Mouse (Mus musculus) lung, embryonic 14.5 days (tissue): ENCODE results near the gene Tsc1. TPM values are rescaled to one million over a fixed set of nuclear protein-coding genes. Genes with fewer than 3 reads are reported as not detected.

ENCODE experiments used
- ATAC-seq: fragments of 200-750 bp; cut with Nextera tagmentation; 2 replicates; pipeline ENCODE4 v1.8.0; 2017; ENCODE audit warnings: mild to moderate bottlenecking, moderate TSS enrichment, moderate library complexity; ENCODE audit not compliant: insufficient read depth
- DNase-seq: peaks from one replicate; pipeline ENCODE4 v3.0.0-alpha.2; 2015
- H3K27ac ChIP-seq: fragments of 300-500 bp; sonication (generic); 2 replicates; pipeline ENCODE4 v1.5.1; 2014; ENCODE audit warnings: low read depth, mild to moderate bottlenecking, moderate library complexity
- H3K27me3 ChIP-seq: fragments of 300-500 bp; sonication (generic); 2 replicates; pipeline ENCODE4 v1.6.1; 2014; ENCODE audit warnings: low read length, control low read depth; ENCODE audit not compliant: insufficient read depth
- H3K36me3 ChIP-seq: fragments of 300-500 bp; sonication (generic); 2 replicates; pipeline ENCODE4 v1.6.1; 2014; ENCODE audit warnings: control low read depth; ENCODE audit not compliant: insufficient read depth
- H3K4me1 ChIP-seq: fragments of 300-500 bp; sonication (generic); 2 replicates; pipeline ENCODE4 v1.6.1; 2014; ENCODE audit warnings: antibody characterized with exemption, control low read depth; ENCODE audit not compliant: insufficient read depth
- H3K4me2 ChIP-seq: fragments of 300-500 bp; sonication (generic); 2 replicates; pipeline ENCODE4 v1.6.1; 2014; ENCODE audit warnings: mild to moderate bottlenecking
- H3K4me3 ChIP-seq: fragments of 300-500 bp; sonication (generic); 2 replicates; pipeline ENCODE4 v1.5.1; 2014; ENCODE audit warnings: low read depth, low read length
- H3K9ac ChIP-seq: fragments of 300-500 bp; sonication (generic); 2 replicates; pipeline ENCODE4 v1.6.1; 2014
- H3K9me3 ChIP-seq: fragments of 300-500 bp; sonication (generic); 2 replicates; pipeline ENCODE4 v1.6.1; 2016; ENCODE audit warnings: low read depth, low read length, control low read depth
- CTCF ChIP-seq: IDR thresholded peaks from 2 replicates; pipeline ENCODE4 v1.5.1; 2016; ENCODE audit warnings: antibody characterized with exemption, low read depth
- WGBS: fragments of 180-500 bp; shearing (Covaris S2); extraction: QIAGEN DNeasy Blood & Tissue Kit; methylation state at CpG from one replicate; pipeline ENCODE4 v1.1.7; 2014; 5-methylcytosine and 5-hydroxymethylcytosine counted together
- polyA plus RNA-seq: library from polyadenylated mRNA; unstranded; fragments of >200 nt; fragmentation: Nextera tagmentation; extraction: Ambion mirVana; gene quantifications from 2 replicates; pipeline ENCODE4 v1.2.1, GENCODE M21; 2014

Tsc1 gene
- polyA plus RNA-seq, 1 experiment from 2014 or later, result 22.2 TPM

DNA sequence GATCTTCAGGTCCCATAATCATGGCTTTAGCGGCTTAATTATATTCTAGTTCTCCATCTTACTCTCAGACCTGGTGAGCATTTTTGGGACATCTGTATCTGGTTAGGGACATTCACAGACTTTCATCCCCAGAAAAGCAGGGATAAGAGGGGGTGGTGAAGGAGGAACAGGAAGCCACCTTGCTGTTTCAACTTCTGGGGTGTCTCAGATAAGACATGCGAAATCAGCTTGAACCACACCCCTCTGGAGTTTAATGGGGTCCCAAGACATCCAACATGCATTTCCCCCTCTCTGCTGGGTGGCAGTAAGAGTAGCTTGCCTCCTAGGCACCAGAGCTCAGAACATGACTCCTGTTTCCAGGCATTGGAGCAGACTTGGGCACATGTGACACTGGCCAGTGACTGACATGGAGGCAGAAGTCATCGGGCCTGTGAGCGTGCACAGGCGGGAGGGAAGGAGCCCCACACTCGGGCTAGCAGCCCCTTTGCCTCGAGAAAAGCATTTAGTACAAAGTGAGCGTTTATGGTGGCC is 65.1 kb downstream of the Tsc1 start:
- no peak for DNase-seq
- H3K4me1 ChIP-seq, result no peaks in the 10 kb centered on the region
- no peak overlapping the region for H3K4me3 ChIP-seq
- no peaks in the 10 kb centered on the region for H3K27me3 ChIP-seq
- no peak for ATAC-seq
- H3K27ac ChIP-seq, result no peak overlapping the region
- H3K4me2 ChIP-seq, result no peak overlapping the region
- TF ChIP-seq CTCF, result no peak
- H3K9ac ChIP-seq, result no peak overlapping the region
- H3K36me3 ChIP-seq, result no peaks in the 10 kb centered on the region
- WGBS, result 67% methylated on average over 8 of the region's 8 CpGs
- no peaks in the 10 kb centered on the region for H3K9me3 ChIP-seq

DNA sequence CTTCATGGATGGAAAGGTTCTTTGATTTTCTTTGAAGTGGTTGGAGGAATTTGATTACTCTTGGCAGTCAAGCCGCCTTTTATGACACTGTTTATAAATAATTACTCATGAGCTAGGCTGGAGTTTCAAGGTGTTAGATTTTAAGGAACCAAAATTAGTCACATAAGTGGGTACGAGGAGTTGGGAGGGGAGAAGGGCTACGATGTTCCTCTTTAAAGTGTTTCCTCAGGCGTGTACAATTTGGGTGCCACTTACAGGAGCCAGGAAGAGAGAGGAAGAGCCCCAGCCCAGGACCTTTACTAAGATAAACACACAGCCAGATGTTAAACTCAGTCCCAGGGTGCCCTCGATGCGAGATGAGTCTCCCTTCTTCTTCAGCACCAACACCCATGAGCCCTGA is 65.8 kb downstream of the Tsc1 start:
- no peaks in the 10 kb centered on the region for H3K36me3 ChIP-seq
- 34% methylated on average over 6 of the region's 6 CpGs for WGBS
- no peak overlapping the region for H3K27ac ChIP-seq
- ATAC-seq, result no peak
- no peak for DNase-seq
- H3K4me1 ChIP-seq, result no peaks in the 10 kb centered on the region
- no peak overlapping the region for H3K4me3 ChIP-seq
- no peaks in the 10 kb centered on the region for H3K27me3 ChIP-seq
- H3K9me3 ChIP-seq, result no peaks in the 10 kb centered on the region
- no peak for TF ChIP-seq CTCF
- H3K9ac ChIP-seq, result no peak overlapping the region
- H3K4me2 ChIP-seq, result no peak overlapping the region

DNA sequence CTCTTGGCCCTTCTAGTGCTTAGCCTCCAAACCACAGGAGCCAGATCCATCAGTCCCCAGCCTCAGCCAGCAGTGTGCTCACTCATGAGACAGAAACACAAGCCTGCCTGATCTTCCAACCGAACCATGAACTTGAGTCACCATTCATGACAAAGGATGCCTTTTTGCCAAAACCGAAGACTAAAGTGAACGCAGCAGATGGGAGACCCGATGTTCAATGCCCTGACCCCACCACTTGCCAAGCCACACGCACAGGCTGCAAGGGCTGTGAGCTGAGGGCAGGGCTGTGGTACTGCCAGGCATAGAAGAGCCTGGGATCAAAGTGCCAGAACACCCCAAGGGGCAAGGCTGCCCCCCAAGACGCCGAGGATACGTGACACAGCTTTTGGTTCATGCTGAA is 72.0 kb downstream of the Tsc1 start:
- no peak for DNase-seq
- Histone ChIP-seq H3K4me3 (no peak overlapping the region), H3K4me2 (no peak overlapping the region), H3K9me3 (no peaks in the 10 kb centered on the region), H3K4me1 (no peaks in the 10 kb centered on the region), H3K36me3 (no peaks in the 10 kb centered on the region), H3K9ac (no peak overlapping the region), H3K27me3 (no peaks in the 10 kb centered on the region), H3K27ac (no peak overlapping the region)
- ATAC-seq, result no peak
- TF ChIP-seq CTCF, result no peak
- 70% methylated on average over 8 of the region's 8 CpGs for WGBS

DNA sequence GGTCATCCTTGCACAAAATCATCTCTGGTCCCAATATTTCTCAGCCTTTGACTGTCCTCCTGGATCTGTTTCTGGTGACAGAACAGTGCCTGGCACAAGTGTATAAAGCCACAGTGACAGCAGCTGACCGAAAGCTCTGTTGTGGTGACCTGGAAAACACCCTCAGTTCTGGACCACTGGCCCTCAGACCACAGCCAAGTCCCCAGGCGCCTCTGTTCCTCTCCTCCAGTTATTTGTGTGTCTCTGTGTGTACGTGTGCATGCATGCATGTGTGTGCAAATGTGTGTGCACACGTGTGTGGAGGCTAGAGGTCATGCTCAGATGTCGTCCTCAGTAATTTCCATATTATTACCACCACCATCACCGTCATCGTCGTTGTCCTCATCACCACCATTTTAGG is 81.4 kb downstream of the Tsc1 start:
- no peaks in the 10 kb centered on the region for H3K36me3 ChIP-seq
- H3K9me3 ChIP-seq, result no peaks in the 10 kb centered on the region
- ATAC-seq, result no peak
- no peak overlapping the region for H3K4me3 ChIP-seq
- TF ChIP-seq CTCF, result no peak
- no peaks in the 10 kb centered on the region for H3K4me1 ChIP-seq
- H3K9ac ChIP-seq, result no peak overlapping the region
- 88% methylated on average over 8 of the region's 8 CpGs for WGBS
- no peak overlapping the region for H3K27ac ChIP-seq
- no peak for DNase-seq
- H3K4me2 ChIP-seq, result no peak overlapping the region
- no peaks in the 10 kb centered on the region for H3K27me3 ChIP-seq

DNA sequence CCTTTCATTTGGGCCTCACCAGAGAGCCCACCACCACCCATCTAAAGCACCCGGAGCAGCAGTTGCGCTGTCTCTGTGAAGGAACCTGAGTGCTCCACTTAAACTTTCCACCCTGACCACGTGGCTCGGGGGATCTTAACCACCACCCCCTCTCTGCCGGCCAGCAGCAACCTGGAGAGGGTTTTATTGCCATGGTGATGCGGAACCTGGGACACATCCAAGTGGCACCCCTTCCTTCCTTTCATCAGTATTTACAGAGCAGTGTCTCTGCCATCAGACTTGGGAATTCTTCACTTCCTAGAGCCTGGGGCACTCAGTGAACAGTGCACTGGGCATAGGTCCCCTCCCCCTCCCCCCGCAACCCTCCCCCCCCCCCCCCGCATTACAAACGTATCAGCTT is 82.9 kb downstream of the Tsc1 start:
- no peaks in the 10 kb centered on the region for H3K4me1 ChIP-seq
- TF ChIP-seq CTCF, result no peak
- no peaks in the 10 kb centered on the region for H3K36me3 ChIP-seq
- DNase-seq (peak; percentile 65), ATAC-seq (peak; percentile 75)
- H3K4me3 ChIP-seq, result no peak overlapping the region
- no peaks in the 10 kb centered on the region for H3K9me3 ChIP-seq
- no peaks in the 10 kb centered on the region for H3K27me3 ChIP-seq
- H3K4me2 ChIP-seq, result 0 out of 2 replicates have a peak overlapping the region, but pooled peaks have one; percentile 10
- 47% methylated on average over 9 of the region's 9 CpGs for WGBS
- H3K9ac ChIP-seq, result no peak overlapping the region
- no peak overlapping the region for H3K27ac ChIP-seq

DNA sequence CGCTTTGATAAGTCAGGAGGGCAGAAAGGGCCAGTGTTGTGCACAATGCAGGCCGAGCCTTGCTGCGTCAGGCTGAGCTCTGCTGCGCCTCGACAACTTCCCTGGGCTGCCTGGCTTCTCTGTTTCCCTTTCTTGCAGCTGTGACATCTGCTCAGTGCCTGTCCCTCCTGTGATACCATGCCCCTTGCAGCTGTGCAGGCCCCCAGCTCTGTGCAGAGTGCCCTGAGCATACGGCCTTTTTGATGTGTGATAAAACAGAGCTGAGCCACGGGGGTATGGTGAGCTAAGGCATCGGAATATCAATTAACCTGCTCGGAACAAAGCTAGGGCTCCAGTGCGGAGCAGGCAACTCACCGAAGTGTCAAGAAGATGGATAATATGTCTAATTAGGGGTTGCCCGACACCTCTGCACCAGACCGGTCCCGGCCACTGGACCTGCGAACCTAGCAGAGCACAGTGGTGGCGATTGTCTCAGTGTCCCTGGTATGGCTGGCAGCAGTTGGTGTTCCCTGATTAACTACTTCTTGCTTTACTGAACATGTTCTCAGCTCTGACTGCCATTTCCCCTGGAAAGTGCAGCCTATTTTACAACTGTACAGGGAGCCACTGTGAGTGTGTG is 86.9 kb downstream of the Tsc1 start:
- Histone ChIP-seq H3K9me3 (no peaks in the 10 kb centered on the region), H3K36me3 (no peaks in the 10 kb centered on the region), H3K4me1 (no peaks in the 10 kb centered on the region), H3K27ac (no peak overlapping the region), H3K27me3 (no peaks in the 10 kb centered on the region), H3K4me2 (no peak overlapping the region), H3K4me3 (no peak overlapping the region), H3K9ac (no peak overlapping the region)
- ATAC-seq (no peak), DNase-seq (no peak)
- TF ChIP-seq CTCF, result no peak
- WGBS, result 33% methylated on average over 16 of the region's 16 CpGs

DNA sequence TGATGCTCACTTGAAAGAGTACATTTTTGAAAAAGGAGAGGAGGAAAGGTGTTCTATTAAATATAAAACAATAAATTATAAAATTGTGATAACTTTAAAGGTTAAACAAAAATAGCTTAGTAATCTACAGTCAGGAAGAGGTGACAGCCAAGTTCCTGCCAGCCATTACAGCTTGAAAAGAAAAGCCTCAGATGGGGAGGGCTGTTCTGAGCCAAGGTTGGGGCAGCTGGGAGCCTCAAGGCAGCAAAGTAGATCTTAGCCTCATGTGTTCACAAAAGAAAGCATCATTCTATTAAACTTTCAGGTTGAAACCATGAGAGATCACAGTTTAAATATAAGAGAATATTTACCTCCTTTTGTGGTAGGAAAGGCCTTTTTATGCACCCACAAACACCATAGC is 89.6 kb downstream of the Tsc1 start:
- Histone ChIP-seq H3K36me3 (no peaks in the 10 kb centered on the region), H3K4me3 (no peak overlapping the region)
- TF ChIP-seq CTCF, result no peak

DNA sequence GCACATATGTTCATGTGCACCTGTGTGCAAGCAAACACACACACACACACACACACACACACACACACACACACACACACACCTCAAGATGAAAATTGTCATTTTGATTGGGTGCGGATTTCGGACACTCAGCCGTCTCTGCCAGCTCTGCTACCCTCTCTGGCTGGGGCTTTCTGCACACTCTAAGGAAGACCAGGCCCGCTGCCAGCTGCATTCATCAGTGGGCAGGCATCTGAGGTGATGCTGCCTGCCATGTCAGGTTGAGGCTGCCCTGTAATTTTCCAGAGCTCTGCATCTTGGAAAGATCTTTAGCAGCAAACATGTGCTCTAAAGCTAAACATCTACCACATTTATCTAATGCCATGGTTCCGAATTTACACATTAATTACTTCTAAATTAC is 96.1 kb downstream of the Tsc1 start:
- H3K4me1 ChIP-seq, result no peaks in the 10 kb centered on the region
- no peak for DNase-seq
- no peaks in the 10 kb centered on the region for H3K27me3 ChIP-seq
- H3K4me3 ChIP-seq, result no peak overlapping the region
- no peak for ATAC-seq
- H3K4me2 ChIP-seq, result no peak overlapping the region
- TF ChIP-seq CTCF, result no peak
- 82% methylated on average over 5 of the region's 5 CpGs for WGBS
- no peak overlapping the region for H3K9ac ChIP-seq
- no peak overlapping the region for H3K27ac ChIP-seq
- H3K9me3 ChIP-seq, result no peaks in the 10 kb centered on the region
- H3K36me3 ChIP-seq, result no peaks in the 10 kb centered on the region

More for the DNA sequence above, 89.6 kb downstream of the Tsc1 start:
- no peak overlapping the region for H3K9ac ChIP-seq
- no peaks in the 10 kb centered on the region for H3K4me1 ChIP-seq
- ATAC-seq (no peak), DNase-seq (no peak)
- H3K4me2 ChIP-seq, result no peak overlapping the region
- no peaks in the 10 kb centered on the region for H3K9me3 ChIP-seq
- H3K27me3 ChIP-seq, result no peaks in the 10 kb centered on the region
- H3K27ac ChIP-seq, result no peak overlapping the region
